ENCODE assay signal across 8 mouse cellular contexts in genomic region chr8:45381075-45381962, GRCm38 (mm10). TPM values are rescaled to one million over a fixed set of nuclear protein-coding genes. Genes with fewer than 3 reads are reported as not detected.
DNase-seq lines count a peak whose midpoint lies in the region.

No protein-coding gene starts in this region.

- peak overlapping the region; percentile 29 for H3K27ac ChIP-seq in heart, embryonic 10.5 days
- peak overlapping the region; percentile 76 for H3K27ac ChIP-seq in midbrain, embryonic 10.5 days (replicated peaks)

- peaks cover 15% of the 10 kb centered on the region for H3K4me1 ChIP-seq in heart, embryonic 10.5 days
- H3K4me1 ChIP-seq in midbrain, embryonic 10.5 days = peaks cover 25% of the 10 kb centered on the region

- no peaks in the 10 kb centered on the region for H3K36me3 ChIP-seq in heart, embryonic 10.5 days
- no peaks in the 10 kb centered on the region for H3K36me3 ChIP-seq in midbrain, embryonic 10.5 days

- peak; percentile 76 for DNase-seq in heart, embryonic 10.5 days (ENCODE audit: low spot score)
- DNase-seq in heart, adult 11 months = no peak
- peak; percentile 16 for DNase-seq in Muller cell, postnatal 12 days (ENCODE audit: inconsistent ontology term)
- DNase-seq in forelimb bud, embryonic 11.5 days (ENCODE audit: low read depth, low spot score) = peak; percentile 4
- peak; percentile 52 for DNase-seq in midbrain, embryonic 10.5 days (ENCODE audit: low spot score)
- no peak for DNase-seq in urinary bladder, adult 18-20 months (ENCODE audit: low spot score in 2 of 2)
- no peak for DNase-seq in kidney, adult 9 months
- no peak for DNase-seq in left cerebral cortex, adult 9 months (ENCODE audit: low spot score in 2 of 2)

- peaks cover 12% of the 10 kb centered on the region for H3K27me3 ChIP-seq in heart, embryonic 10.5 days (ENCODE audit: insufficient read depth, poor library complexity, severe bottlenecking)
- peaks cover 31% of the 10 kb centered on the region for H3K27me3 ChIP-seq in midbrain, embryonic 10.5 days (ENCODE audit: low read depth, poor library complexity, severe bottlenecking)

- H3K4me3 ChIP-seq in heart, embryonic 10.5 days = peak overlapping the region; percentile 62
- H3K4me3 ChIP-seq in midbrain, embryonic 10.5 days = peak overlapping the region; percentile 58

- WGBS in heart, embryonic 10.5 days = 2% methylated on average over 38 of the region's 38 CpGs
- WGBS in midbrain, embryonic 10.5 days = 1% methylated on average over 38 of the region's 38 CpGs

- no peaks in the 10 kb centered on the region for H3K9me3 ChIP-seq in heart, embryonic 10.5 days
- H3K9me3 ChIP-seq in midbrain, embryonic 10.5 days (replicated peaks) = no peaks in the 10 kb centered on the region

RNA-seq across cellular contexts. Expression of gene Fam149a, which starts 0.8 kb away (rescaled TPM):
- polyA plus RNA-seq in heart, embryonic 10.5 days (2016; fragmentation: Nextera tagmentation; extraction: Ambion mirVana) = 7.7 and 8.8 TPM in 2 replicates
- polyA plus RNA-seq in midbrain, embryonic 10.5 days (2016; fragmentation: Nextera tagmentation; extraction: Ambion mirVana) = 9.0 and 9.7 TPM in 2 replicates

RNA-seq across cellular contexts. Expression of gene Tlr3, which starts 29.6 kb away (rescaled TPM):
- 0.79 and 1.6 TPM in 2 replicates for polyA plus RNA-seq in heart, embryonic 10.5 days (2016; fragmentation: Nextera tagmentation; extraction: Ambion mirVana)
- polyA plus RNA-seq in midbrain, embryonic 10.5 days (2016; fragmentation: Nextera tagmentation; extraction: Ambion mirVana) = 0.91 and 1.1 TPM in 2 replicates

RNA-seq across cellular contexts. Expression of gene Cyp4v3, which starts 48.3 kb away (rescaled TPM):
- polyA plus RNA-seq in heart, embryonic 10.5 days (2016; fragmentation: Nextera tagmentation; extraction: Ambion mirVana) = 0.26 and 0.37 TPM in 2 replicates
- 1.8 and 2.4 TPM in 2 replicates for polyA plus RNA-seq in midbrain, embryonic 10.5 days (2016; fragmentation: Nextera tagmentation; extraction: Ambion mirVana)

Comparison
In these comparisons a context has a peak if more than half of its experiments do, and no peak if none do; other contexts are left out.
1. DNase-seq: peak in heart, embryonic 10.5 days (single experiment), Muller cell, postnatal 12 days (single experiment), forelimb bud, embryonic 11.5 days (single experiment) and midbrain, embryonic 10.5 days (single experiment); none in heart, adult 11 months (single experiment), urinary bladder, adult 18-20 months (0 of 2), kidney, adult 9 months (single experiment) and left cerebral cortex, adult 9 months (0 of 2).